Mouse (Mus musculus) forebrain, embryonic 14.5 days (tissue): ENCODE measurements around the gene Col13a1. TPM values are rescaled to one million over a fixed set of nuclear protein-coding genes. Genes with fewer than 3 reads are reported as not detected.

ENCODE experiments used
- ATAC-seq: fragments of 200-750 bp; cut with Nextera tagmentation; 2 replicates; pipeline ENCODE4 v1.8.0; 2017; ENCODE audit warnings: mild to moderate bottlenecking, moderate library complexity
- DNase-seq: peaks from one replicate; pipeline ENCODE4 v3.0.0-alpha.2; 2015; ENCODE audit warnings: low spot score
- H3K27ac ChIP-seq: fragments of 300-500 bp; sonication (generic); 2 replicates; pipeline ENCODE4 v1.5.1; 2014; ENCODE audit warnings: low read depth, mild to moderate bottlenecking, control low read depth, low read length, moderate library complexity
- H3K27me3 ChIP-seq: fragments of 300-500 bp; sonication (generic); replicated peaks from 2 replicates; pipeline ENCODE4 v1.6.1; 2014; ENCODE audit warnings: low read length, control low read depth, mixed read lengths; ENCODE audit not compliant: control insufficient read depth, insufficient read depth
- H3K36me3 ChIP-seq: fragments of 300-500 bp; sonication (generic); 2 replicates; pipeline ENCODE4 v1.6.1; 2014; ENCODE audit warnings: low read length, control low read depth; ENCODE audit not compliant: control insufficient read depth, insufficient read depth
- H3K4me1 ChIP-seq: fragments of 300-500 bp; sonication (generic); 2 replicates; pipeline ENCODE4 v1.6.1; 2014; ENCODE audit warnings: antibody characterized with exemption, low read length, control low read depth; ENCODE audit not compliant: control insufficient read depth, insufficient read depth
- H3K4me2 ChIP-seq: fragments of 300-500 bp; sonication (generic); 2 replicates; pipeline ENCODE4 v1.6.1; 2014; ENCODE audit warnings: mild to moderate bottlenecking, control low read depth, low read length
- H3K4me3 ChIP-seq: fragments of 300-500 bp; sonication (generic); 2 replicates; pipeline ENCODE4 v1.5.1; 2014; ENCODE audit warnings: low read depth, low read length, control low read depth
- H3K9ac ChIP-seq: fragments of 300-500 bp; sonication (generic); 2 replicates; pipeline ENCODE4 v1.6.1; 2014; ENCODE audit warnings: mild to moderate bottlenecking, low read length, control low read depth, moderate library complexity
- H3K9me3 ChIP-seq: fragments of 300-500 bp; sonication (generic); replicated peaks from 2 replicates; pipeline ENCODE4 v1.6.1; 2016; ENCODE audit warnings: low read length, control low read depth, mixed read lengths; ENCODE audit not compliant: control insufficient read depth
- WGBS: fragments of 180-500 bp; shearing (Covaris S2); extraction: QIAGEN DNeasy Blood & Tissue Kit; methylation state at CpG from one replicate; pipeline ENCODE4 v1.1.7; 2014; 5-methylcytosine and 5-hydroxymethylcytosine counted together
- polyA plus RNA-seq: library from polyadenylated mRNA; unstranded; fragments of >200 nt; fragmentation: Nextera tagmentation; extraction: Ambion mirVana; gene quantifications from 2 replicates; pipeline ENCODE4 v1.2.1, GENCODE M21; 2014

Gene Col13a1
- polyA plus RNA-seq, 1 experiment from 2014 or later, result 0.41 TPM

DNA sequence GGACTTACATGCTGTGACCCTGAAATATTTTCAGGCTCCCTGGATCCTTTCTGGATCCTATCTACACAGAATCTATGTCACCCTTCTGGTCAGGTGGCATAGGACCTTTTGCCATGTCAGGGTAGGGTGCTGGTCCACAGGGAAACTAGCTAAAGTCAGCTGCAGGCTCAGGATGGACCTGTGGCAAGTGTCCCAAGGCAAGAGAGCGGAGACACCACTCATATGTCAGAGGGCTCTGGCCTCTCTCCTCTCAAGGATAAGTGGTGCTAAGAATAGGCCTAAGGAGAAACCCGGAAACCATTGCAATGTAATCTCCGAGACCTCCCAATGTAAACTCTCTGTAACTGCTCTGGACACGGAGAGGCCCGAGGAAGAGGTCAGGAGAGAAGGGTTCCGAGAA, 80.8 kb downstream of the Col13a1 start:
- no peaks in the 10 kb centered on the region for H3K27me3 ChIP-seq
- ATAC-seq (no peak), DNase-seq (no peak)
- no peak overlapping the region for H3K4me2 ChIP-seq
- no peak overlapping the region for H3K27ac ChIP-seq
- H3K9me3 ChIP-seq, result no peaks in the 10 kb centered on the region
- no peaks in the 10 kb centered on the region for H3K4me1 ChIP-seq
- no peaks in the 10 kb centered on the region for H3K36me3 ChIP-seq
- H3K9ac ChIP-seq, result no peak overlapping the region
- H3K4me3 ChIP-seq, result no peak overlapping the region
- WGBS, result 93% methylated on average over 6 of the region's 6 CpGs

DNA sequence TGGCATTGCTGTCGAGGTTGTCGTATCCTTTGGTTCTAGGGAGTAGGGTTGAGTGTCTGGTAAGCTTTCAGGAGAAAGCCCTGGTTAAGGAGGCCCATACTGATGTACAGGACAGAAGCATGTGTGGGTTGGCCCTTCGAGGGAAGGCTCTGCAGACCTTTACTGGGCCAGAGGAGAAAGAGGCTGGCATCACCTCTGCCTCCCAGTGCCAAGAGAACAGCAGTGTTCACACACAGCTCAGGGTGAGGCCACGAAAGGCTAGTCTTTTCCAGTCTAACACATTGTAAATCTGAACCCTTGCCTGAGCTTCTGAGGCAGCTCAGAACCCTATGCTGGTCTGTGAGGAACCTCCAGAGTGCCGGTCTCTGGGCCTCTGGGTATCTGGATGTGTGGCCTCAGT, 84.3 kb downstream of the Col13a1 start:
- 87% methylated on average over 5 of the region's 5 CpGs for WGBS
- Histone ChIP-seq H3K9ac (no peak overlapping the region), H3K36me3 (no peaks in the 10 kb centered on the region), H3K4me3 (no peak overlapping the region), H3K27ac (no peak overlapping the region), H3K4me1 (no peaks in the 10 kb centered on the region), H3K9me3 (no peaks in the 10 kb centered on the region), H3K4me2 (no peak overlapping the region), H3K27me3 (no peaks in the 10 kb centered on the region)
- no peak for ATAC-seq
- no peak for DNase-seq

DNA sequence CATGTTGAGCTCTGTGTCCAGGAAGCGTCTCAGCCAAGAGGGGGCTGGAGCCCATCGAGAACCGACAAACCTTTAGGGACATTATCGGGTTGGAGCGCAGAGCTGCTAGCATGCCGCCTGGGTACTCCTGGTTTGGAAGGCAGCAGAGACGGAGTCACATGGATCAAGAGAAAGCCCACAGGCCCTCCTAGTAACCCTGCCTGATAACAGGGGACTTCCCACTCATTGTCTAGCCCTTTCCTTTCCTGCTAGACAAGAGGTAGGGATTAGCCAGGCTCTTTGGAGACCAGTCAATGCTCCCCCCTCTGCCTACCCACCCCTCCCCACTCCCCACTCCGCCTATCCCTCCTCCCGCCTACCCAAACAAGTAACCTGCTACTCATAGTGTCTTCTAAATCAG, 87.8 kb downstream of the Col13a1 start:
- no peak overlapping the region for H3K4me3 ChIP-seq
- no peak overlapping the region for H3K9ac ChIP-seq
- 26% methylated on average over 9 of the region's 9 CpGs for WGBS
- H3K4me1 ChIP-seq, result no peaks in the 10 kb centered on the region
- H3K9me3 ChIP-seq, result no peaks in the 10 kb centered on the region
- no peak for DNase-seq
- H3K27me3 ChIP-seq, result no peaks in the 10 kb centered on the region
- no peak overlapping the region for H3K4me2 ChIP-seq
- no peak for ATAC-seq
- H3K27ac ChIP-seq, result no peak overlapping the region
- no peaks in the 10 kb centered on the region for H3K36me3 ChIP-seq

DNA sequence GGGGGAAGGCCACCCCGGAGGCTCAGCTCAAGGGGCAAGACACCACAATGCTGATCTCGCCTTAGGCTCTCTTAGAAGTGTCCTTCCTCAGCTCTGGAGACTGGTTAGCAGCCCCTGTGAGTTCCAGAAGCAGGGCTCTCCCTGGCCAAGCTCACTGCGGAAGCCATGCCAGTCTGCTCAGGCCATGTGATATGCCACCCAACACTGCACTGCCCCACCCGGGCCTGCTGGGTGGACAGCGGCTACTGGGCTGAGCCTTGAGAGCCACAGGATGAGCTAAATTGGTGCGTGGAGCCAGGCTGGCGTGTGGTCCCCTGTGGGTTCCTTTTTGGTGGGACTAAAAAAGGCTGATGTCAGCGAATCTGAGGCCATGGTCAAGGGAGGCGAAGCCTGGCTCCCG, 88.6 kb downstream of the Col13a1 start:
- no peaks in the 10 kb centered on the region for H3K36me3 ChIP-seq
- H3K9me3 ChIP-seq, result no peaks in the 10 kb centered on the region
- no peak overlapping the region for H3K27ac ChIP-seq
- H3K4me3 ChIP-seq, result no peak overlapping the region
- H3K9ac ChIP-seq, result no peak overlapping the region
- ATAC-seq (no peak), DNase-seq (no peak)
- H3K4me1 ChIP-seq, result no peaks in the 10 kb centered on the region
- no peak overlapping the region for H3K4me2 ChIP-seq
- no peaks in the 10 kb centered on the region for H3K27me3 ChIP-seq
- WGBS, result 93% methylated on average over 10 of the region's 10 CpGs

DNA sequence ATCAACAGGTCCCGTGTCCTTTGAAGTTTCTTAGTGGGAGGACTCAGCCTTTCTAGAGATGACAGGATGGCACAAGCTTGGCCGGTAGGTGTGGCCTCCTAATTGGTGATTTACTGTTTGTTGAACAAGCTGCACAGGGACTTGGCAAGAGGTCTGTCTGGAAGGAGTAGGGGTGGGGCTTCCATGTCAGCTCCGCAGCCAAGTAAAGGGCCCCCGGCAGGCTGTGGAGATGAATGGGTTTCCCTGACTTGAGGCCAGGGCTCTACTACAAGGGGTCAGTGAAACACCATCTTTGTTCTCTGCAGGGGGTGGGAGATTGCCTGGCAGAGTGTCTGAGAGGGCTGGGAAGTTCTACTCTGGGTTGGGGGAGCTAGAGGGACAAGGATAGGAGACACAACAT, 99.5 kb downstream of the Col13a1 start:
- Histone ChIP-seq H3K9me3 (no peaks in the 10 kb centered on the region), H3K27ac (no peak overlapping the region), H3K4me1 (0 out of 2 replicates have a peak, but pooled peaks cover 3% of the 10 kb centered on the region), H3K4me2 (no peak overlapping the region), H3K27me3 (no peaks in the 10 kb centered on the region), H3K9ac (no peak overlapping the region), H3K36me3 (no peaks in the 10 kb centered on the region), H3K4me3 (no peak overlapping the region)
- peak; percentile 76 for DNase-seq
- 11% methylated on average over 4 of the region's 4 CpGs for WGBS
- ATAC-seq, result peak; percentile 71; the same call in 1 of the 2 replicates

DNA sequence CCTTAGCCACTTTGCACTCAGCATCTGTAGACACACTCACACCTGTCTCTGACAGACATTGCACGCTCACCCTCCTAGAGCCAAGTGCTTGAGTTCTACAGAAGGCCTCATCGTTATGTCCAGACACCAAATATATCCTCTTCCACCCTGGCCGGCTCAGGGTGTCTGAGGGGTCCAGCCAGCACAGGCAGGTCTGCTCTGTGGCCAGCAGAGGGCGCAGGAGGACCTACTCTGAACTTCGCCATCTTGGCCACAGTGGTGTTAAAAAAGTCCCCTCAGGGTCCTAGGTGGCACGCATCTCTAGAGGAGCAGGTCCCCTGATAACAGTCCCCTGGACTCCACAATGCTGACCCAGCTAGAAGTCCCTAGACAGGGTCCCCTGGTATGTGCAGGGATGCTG, 101.1 kb downstream of the Col13a1 start:
- Histone ChIP-seq H3K4me2 (no peak overlapping the region), H3K4me1 (0 out of 2 replicates have a peak, but pooled peaks cover 3% of the 10 kb centered on the region), H3K9me3 (no peaks in the 10 kb centered on the region), H3K27me3 (no peaks in the 10 kb centered on the region), H3K4me3 (no peak overlapping the region), H3K27ac (no peak overlapping the region), H3K9ac (no peak overlapping the region), H3K36me3 (no peaks in the 10 kb centered on the region)
- WGBS, result 10% methylated on average over 6 of the region's 6 CpGs
- DNase-seq (peak; percentile 83), ATAC-seq (0 out of 2 replicates have a peak, but pooled peaks have one; percentile 42)

DNA sequence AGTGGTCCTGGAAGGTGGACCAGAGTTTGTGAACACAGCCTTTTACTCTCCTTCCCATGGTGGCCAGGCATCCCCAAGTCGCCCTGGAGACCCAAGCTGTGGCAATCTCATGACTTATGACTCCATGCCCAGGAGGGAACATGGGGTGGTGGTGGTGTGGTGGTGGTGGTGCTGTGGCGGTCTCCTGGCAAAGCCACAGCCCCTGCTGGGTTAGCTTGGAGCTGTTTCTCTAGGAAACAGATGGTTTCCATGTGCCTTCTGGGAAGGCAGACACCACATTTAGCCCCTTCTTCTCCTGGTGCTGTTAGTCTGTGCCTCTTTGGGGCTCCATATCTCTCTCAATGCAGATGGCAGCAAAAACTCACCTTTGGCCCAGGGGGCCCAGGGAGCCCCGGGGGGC, 109.1 kb downstream of the Col13a1 start:
- Histone ChIP-seq H3K4me1 (no peaks in the 10 kb centered on the region), H3K36me3 (no peaks in the 10 kb centered on the region), H3K27me3 (no peaks in the 10 kb centered on the region), H3K27ac (no peak overlapping the region), H3K4me3 (no peak overlapping the region), H3K4me2 (no peak overlapping the region), H3K9ac (no peak overlapping the region), H3K9me3 (no peaks in the 10 kb centered on the region)
- no peak for ATAC-seq
- WGBS, result 86% methylated on average over 3 of the region's 3 CpGs
- no peak for DNase-seq

DNA sequence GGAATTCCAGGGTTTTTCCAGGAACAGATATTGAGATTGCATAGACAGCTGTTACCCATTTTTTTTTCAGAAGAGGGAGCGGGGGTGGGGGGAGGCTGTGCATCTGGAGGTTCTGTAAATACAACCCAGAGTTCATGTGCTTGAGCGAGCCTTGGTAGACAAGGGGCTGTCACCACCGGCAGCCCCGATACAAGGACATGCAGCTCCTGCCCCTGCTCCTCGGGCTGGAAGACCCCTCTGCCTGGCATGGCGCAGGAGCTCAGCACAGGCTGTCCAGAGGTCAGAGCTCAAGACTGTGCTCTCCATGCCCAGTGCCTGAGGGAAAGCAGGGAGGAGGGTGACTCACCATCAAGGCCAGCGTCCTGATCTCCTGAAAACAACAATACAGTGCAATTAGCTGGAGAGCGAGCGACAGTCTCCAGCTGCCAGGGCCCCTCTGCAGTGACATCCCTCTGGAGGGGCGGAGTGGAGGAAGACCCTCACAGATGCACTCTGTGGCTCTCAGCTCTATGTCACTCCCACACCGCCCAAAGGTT, 112.8 kb downstream of the Col13a1 start:
- Histone ChIP-seq H3K27me3 (no peaks in the 10 kb centered on the region), H3K4me3 (no peak overlapping the region), H3K4me1 (no peaks in the 10 kb centered on the region), H3K36me3 (no peaks in the 10 kb centered on the region), H3K9me3 (peaks cover 18% of the 10 kb centered on the region), H3K27ac (no peak overlapping the region), H3K4me2 (no peak overlapping the region), H3K9ac (no peak overlapping the region)
- no peak for ATAC-seq
- WGBS, result 74% methylated on average over 11 of the region's 11 CpGs
- DNase-seq, result no peak

DNA sequence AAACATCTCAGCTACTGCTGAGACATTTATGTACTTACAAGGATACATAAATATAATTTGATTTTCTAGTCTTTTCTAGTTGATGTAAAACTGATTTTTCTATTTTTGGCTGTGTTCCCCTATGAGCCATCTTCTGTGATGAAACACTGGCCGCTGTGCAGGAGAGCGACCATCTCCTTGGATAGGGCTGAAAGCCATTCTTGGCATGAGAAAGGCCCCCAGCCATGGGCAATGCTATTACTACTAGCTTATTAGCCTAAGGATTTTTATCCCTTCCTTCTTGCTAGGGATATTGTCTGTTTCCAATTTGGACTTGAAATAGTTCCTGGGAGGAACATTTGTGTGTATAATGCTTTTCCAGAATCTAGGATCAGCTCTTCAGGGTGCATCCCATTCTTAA, 119.5 kb downstream of the Col13a1 start:
- DNase-seq (no peak), ATAC-seq (no peak)
- WGBS, result 89% methylated on average over 2 of the region's 2 CpGs

More for the DNA sequence above, 119.5 kb downstream of the Col13a1 start:
- H3K36me3 ChIP-seq, result no peaks in the 10 kb centered on the region
- H3K27ac ChIP-seq, result no peak overlapping the region
- no peak overlapping the region for H3K4me2 ChIP-seq
- peaks cover 18% of the 10 kb centered on the region for H3K9me3 ChIP-seq
- H3K27me3 ChIP-seq, result no peaks in the 10 kb centered on the region
- no peak overlapping the region for H3K4me3 ChIP-seq
- no peaks in the 10 kb centered on the region for H3K4me1 ChIP-seq
- H3K9ac ChIP-seq, result no peak overlapping the region
